Mouse (Mus musculus): ENCODE measurements around the gene 1110004F10Rik.

1110004F10Rik gene

DNA sequence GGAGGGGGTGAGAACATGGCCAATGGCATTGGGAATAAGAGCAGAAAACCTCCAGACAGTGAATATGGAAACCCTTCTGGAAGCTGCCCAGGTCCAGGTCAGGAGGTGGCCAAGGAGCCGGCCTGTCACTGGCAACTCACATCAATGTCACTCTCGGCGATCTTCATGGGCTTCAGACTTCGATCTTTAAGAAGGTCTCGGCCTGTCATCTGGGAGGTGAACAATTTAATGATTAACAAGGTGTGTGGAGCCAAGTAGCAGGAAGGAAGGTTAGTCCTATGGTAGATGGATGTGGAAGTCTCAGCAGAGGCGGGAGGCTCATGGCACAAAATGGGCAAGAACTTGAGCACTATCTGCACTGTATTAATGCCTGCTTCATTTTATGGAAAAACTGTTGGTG, 105.8 kb downstream of the 1110004F10Rik start:
- WGBS: 96% methylated on average over 6 of the region's 6 CpGs

DNA sequence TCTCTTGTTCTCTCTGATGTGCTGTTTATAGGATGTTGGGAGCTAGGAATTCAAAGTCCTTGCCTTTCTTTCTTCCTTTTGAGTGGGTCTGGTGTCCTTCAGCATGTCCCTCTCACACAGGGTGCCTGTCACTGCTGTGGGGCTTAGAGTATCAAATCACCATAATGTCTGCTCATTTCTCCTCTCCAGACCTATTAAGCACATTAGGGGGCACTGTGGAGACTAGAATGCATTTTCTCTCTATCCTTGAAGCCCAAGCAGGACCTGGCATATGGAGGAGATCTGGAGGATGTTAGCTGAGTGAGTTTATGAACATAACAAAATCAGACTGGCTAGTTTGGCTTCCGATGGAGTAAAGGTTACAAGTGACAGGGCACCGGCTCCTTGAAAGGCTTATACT, 107.9 kb downstream of the 1110004F10Rik start:
- 85% methylated on average over 2 of the region's 2 CpGs for WGBS

DNA sequence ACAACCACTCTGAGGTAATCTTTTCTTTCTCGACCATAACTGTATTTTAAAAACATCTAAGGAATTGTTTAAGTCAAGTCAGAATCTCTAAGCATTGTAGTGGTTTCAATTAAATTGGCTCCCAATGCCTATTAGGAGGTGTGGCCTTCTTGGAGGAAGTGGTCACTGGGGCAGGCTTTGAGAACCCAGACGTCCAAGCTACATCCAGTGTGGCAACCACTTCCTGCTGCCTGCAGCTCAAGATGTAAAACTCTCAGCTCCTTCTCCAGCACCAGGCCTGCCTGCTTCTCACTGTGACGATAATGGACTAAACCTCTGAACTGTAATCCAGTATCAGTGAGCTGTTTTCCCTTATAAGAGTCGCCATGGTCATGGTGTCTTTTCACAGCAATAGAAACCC, 110.4 kb downstream of the 1110004F10Rik start:
- WGBS: 78% methylated on average over 4 of the region's 4 CpGs

DNA sequence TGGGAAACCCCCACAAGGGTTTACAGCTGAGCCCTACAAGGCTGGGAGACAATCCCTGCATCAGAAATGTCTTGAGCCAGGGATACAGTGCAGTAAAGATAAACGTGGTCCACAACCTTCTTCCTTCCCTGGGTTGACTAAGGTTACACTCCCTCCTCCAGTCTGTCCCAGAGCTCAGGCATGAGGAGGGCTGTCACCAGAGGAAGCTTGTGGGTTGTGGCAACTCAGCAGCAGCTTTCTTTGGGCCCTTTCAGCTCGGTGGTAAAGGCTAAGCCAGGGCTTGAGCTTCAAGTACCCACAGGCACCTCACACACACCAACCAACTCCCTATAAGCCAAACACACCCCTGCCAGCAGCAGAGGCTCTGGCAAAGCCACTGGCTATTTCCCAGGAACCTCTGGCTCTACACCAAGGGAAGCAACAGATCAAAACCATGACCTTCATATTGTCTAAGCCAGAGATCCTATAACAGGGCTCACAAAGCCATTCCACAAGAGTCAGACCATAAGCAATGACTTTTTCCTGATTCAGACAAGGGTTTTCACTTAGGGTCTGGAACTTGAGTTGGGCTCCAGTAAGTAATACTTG, 114.7 kb downstream of the 1110004F10Rik start:
- WGBS: 69% methylated on average over 2 of the region's 2 CpGs
